Comparison of ENCODE assay signal across 7 mouse cellular contexts in genomic region chr7:80115224-80115590, GRCm38 (mm10). TPM values are rescaled to one million over a fixed set of nuclear protein-coding genes. Genes with fewer than 3 reads are reported as not detected.
DNase-seq lines count a peak whose midpoint lies in the region; ATAC-seq lines count a peak whose summit lies in the region.

Idh2 (minus strand) TSS chr7:80115392.

- peak within 1 kb of the TSS; percentile 84 for H3K4me2 ChIP-seq in intestine, embryonic 15.5 days (replicated peaks)

- no peaks in the 10 kb centered on the region for H3K27me3 ChIP-seq in intestine, embryonic 15.5 days (replicated peaks)
- peaks cover 6% of the 10 kb centered on the region; the same call in 1 of the 2 replicates for H3K27me3 ChIP-seq in midbrain, embryonic 10.5 days (ENCODE audit: low read depth, poor library complexity, severe bottlenecking)

- peak within 1 kb of the TSS; percentile 97 for H3K9ac ChIP-seq in intestine, embryonic 15.5 days

- H3K9me3 ChIP-seq in intestine, embryonic 15.5 days: no peaks in the 10 kb centered on the region
- H3K9me3 ChIP-seq in midbrain, embryonic 10.5 days (replicated peaks): no peaks in the 10 kb centered on the region

- H3K27ac ChIP-seq in intestine, embryonic 15.5 days: peak within 1 kb of the TSS; percentile 97
- H3K27ac ChIP-seq in midbrain, embryonic 10.5 days (replicated peaks): peak within 1 kb of the TSS; percentile 95

- ATAC-seq in intestine, embryonic 15.5 days: peak; percentile 98

- 0% methylated on average over 29 of the region's 29 CpGs for WGBS in intestine, embryonic 15.5 days
- under 1% methylated on average over 29 of the region's 29 CpGs for WGBS in midbrain, embryonic 10.5 days

- peaks cover 28% of the 10 kb centered on the region for H3K4me1 ChIP-seq in intestine, embryonic 15.5 days (replicated peaks)
- H3K4me1 ChIP-seq in midbrain, embryonic 10.5 days: peaks cover 49% of the 10 kb centered on the region

- DNase-seq in adrenal gland, adult 18-20 months (ENCODE audit: low spot score in 2 of 2): peak; percentile 89 to 90
- peak; percentile 93 for DNase-seq in embryo, embryonic 11 days
- DNase-seq in gastrocnemius, postnatal 36 days: peak; percentile 89 to 93
- DNase-seq in left cerebral cortex, postnatal 25 days (ENCODE audit: low spot score in 2 of 2): peak; percentile 88 to 91
- peak; percentile 90 for DNase-seq in midbrain, embryonic 10.5 days (ENCODE audit: low spot score)
- DNase-seq in right cerebral cortex, postnatal 4 days: peak; percentile 83

- intact Hi-C loops in gastrocnemius, postnatal 36 days (cut with DNase I): no loop called here
- intact Hi-C loops in left cerebral cortex, postnatal 25 days (cut with DNase I): loop anchor here (2.0 kb wide), 1 partner anchor 88 kb away; no protein-coding TSS in a partner anchor

- H3K4me3 ChIP-seq in intestine, embryonic 15.5 days (replicated peaks): peak within 1 kb of the TSS; percentile 99
- H3K4me3 ChIP-seq in midbrain, embryonic 10.5 days: peak within 1 kb of the TSS; percentile 80

- H3K36me3 ChIP-seq in intestine, embryonic 15.5 days: no peaks in the 10 kb centered on the region
- H3K36me3 ChIP-seq in midbrain, embryonic 10.5 days: peaks cover 22% of the 10 kb centered on the region

RNA-seq across cellular contexts. Expression of gene Idh2, which starts in this region (rescaled TPM):
- total RNA-seq in adrenal gland, adult 18-20 months (2021): 100 to 1,000 TPM; 116 to 190 TPM
- 100 to 1,000 TPM; 186 to 375 TPM for total RNA-seq in gastrocnemius, postnatal 36 days (2021)
- 520 and 568 TPM in 2 replicates for polyA plus RNA-seq in intestine, embryonic 15.5 days (2015; fragmentation: Nextera tagmentation; extraction: Ambion mirVana)
- total RNA-seq in left cerebral cortex, postnatal 25 days (2021): 10 to 100 TPM; 50.8 to 59.1 TPM
- polyA plus RNA-seq in midbrain, embryonic 10.5 days (2016; fragmentation: Nextera tagmentation; extraction: Ambion mirVana): 428 and 429 TPM in 2 replicates

Comparison
In these comparisons a context has a peak if more than half of its experiments do, and no peak if none do; other contexts are left out.
1. Peak in every context shown above with its lines: DNase-seq, ATAC-seq, H3K4me3 ChIP-seq and H3K27ac ChIP-seq.